Mouse (Mus musculus): ENCODE data around the gene Rab1b. TPM values are rescaled to one million over a fixed set of nuclear protein-coding genes. Genes with fewer than 3 reads are reported as not detected.
"Not testable (repeated sequence)": the region's sequence is repeated elsewhere in the genome, so short reads cannot be mapped to it uniquely, and the experiment has no call there.

The Rab1b gene
- total RNA-seq, 2 experiments from 2014 or later: 168 to 173 TPM

DNA sequence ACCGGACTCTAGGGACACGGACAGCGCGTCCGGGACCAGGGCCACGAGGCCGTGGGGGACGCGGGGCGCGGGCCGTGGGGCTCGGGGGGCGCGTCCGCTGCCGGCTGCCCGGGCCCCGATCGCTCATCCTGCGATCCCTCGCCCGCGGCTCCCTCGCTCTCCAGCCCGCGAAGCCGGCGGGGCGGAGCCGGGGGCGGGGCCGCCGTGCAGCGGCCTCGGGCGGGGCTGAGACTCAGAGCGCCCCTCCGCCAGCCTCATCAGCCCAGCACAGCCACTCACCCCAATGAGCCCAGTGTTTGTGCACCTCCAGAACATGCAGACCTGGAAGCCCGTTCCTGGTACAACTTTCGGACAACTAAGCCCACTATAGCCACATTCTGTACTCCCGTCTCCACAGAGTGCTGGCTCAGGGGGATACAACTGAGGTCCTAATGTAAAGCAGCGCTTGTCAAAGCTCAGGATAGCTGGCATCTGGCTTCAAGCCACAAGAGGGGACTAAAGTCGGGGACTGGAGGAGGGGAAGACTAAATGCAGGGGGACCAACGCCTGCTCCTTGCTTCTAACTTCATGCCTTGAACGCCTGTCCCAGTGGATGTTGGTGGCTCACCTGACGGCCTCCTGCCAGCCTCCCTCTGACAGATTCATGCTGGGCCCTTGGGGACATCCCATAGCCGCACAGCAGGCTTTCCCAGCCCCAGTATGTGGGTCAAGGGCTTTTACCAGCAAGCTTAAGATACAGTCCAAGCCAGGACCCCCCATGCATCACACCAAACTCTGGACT lies 8.3 kb downstream of the Rab1b start, which contains the start of gene Cnih2:
Gene Cnih2 (minus strand): TSS at position 159 of the 781 bp plus-strand sequence.
- no peak for DNase-seq (ENCODE audit: low spot score in 2 of 2)

GRCm38 (mm10) chr19:5097521-5098362 lies 9.1 kb downstream of the Rab1b start:
- no peak for DNase-seq (ENCODE audit: low spot score in 2 of 2)

DNA sequence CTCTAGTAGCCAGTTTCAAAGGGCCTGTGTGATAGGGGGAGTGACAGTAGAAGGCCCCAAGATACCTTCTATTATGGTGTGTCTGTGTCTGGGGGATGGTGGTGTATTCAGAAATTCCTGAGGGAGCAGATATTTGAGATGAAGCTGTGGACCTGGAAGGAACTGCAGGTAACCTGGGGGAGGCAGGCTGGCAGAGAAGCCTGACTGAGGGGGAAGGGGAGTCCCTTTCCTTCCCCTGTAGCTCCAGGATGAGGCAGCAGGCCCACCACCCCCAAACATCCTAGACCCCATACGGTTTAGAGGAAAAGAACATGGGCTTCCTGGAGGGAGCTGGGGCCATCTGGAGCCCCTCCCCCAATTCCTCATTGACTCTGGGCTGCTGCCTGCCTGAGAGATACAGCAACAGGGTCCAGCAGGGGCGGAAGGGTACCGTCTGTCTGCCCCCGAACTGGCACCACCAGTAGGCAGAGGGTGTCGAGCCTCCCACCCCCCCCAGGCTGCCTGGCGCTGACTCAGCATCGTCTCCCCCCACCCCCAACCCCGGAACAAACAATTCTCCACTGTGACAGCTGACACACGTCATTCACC lies 10.9 kb downstream of the Rab1b start:
- no peak for DNase-seq (ENCODE audit: low spot score in 2 of 2)

DNA sequence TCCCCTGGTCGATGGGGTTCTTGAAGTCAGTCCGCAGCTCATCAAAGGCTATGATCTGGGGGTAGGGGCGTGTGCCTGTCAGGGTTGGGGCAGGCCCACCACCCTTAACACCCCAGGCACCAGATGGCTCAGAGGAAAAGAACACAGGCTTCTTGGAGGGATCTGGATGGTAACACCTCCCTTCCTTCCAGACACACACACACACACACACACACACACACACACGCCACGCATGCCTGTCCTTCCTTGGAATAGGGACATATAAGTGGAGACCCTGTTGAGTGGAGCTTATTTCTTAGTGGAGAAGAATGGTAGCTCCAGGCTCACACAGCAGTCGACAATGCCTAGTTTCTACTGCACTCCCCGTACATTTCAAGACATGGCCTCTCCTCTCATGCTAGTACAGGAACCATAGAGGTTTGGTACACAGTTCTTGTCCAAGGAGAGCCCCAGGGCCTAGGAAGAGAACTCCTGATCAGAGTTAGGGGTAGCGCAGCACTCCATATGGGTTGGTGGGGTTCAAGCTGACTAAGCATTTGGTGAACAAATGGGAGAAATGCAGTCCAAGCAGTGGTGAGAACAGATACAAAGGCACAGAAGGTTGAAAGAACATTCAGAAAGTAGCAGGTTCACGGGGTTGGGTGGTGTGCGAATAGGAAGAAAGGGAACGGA lies 12.0 kb downstream of the Rab1b start:
- DNase-seq (ENCODE audit: low spot score in 2 of 2): no peak

- peak; percentile 92 to 96 for DNase-seq (ENCODE audit: low spot score in 2 of 2)
Measured at GRCm38 (mm10) chr19:5094243-5094632, 12.6 kb downstream of the Rab1b start.

DNA sequence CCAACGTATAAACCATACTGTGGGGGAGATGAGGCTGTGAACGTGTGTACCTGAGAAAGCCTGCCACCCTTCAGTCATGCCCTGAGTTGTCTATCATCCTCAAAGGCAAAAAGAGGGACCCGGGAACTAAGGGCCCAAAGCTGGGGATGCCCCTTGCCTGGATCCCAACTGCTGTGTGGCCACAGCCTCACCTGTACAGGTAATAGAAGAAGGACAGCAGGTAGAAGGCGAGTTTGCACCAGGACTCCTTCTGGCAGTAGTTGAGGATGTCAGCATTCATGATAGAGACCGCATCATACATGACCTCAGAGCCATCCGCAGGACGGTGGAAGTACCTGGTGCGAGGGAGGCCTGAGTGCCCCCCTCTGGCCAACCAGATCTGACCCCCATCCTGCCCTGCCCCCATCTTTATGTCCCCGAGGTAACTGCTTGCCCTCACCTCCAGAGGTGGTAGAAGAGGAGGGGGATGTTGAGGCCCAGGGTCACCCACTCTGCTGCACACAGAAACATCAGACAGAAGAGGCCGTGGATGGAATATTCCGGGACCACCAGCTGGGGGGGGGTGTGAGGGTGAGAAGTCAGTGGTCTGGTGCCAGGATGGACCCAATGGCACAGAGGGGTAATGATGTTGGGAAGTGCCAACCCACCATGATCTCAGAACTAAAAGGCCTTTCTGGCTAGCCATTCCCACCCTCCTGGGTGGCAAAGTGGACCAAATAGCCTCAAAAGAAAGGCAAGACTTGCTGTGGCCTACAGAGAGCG lies 13.2 kb downstream of the Rab1b start:
- DNase-seq (ENCODE audit: low spot score in 2 of 2): no peak

DNA sequence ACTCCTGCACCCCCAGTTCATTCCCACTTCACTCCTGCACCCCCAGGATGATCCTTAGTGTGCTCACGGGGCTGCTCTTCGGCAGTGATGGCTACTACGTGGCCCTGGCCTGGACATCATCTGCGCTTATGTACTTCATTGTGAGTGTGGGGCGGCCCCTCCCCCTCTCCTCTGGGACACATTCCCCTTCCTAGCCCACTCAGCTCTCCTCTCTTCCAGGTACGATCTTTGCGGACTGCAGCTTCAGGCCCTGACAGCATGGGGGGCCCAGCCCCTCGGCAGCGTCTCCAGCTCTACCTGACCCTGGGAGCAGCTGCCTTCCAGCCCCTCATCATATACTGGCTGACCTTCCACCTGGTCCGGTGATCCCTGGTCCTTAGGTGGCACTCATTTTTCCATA lies 14.8 kb downstream of the Rab1b start:
- DNase-seq (ENCODE audit: low spot score in 2 of 2): no peak

GRCm38 (mm10) chr19:5089324-5089723 lies 17.5 kb downstream of the Rab1b start:
- DNase-seq (ENCODE audit: low spot score in 2 of 2): no peak

DNA sequence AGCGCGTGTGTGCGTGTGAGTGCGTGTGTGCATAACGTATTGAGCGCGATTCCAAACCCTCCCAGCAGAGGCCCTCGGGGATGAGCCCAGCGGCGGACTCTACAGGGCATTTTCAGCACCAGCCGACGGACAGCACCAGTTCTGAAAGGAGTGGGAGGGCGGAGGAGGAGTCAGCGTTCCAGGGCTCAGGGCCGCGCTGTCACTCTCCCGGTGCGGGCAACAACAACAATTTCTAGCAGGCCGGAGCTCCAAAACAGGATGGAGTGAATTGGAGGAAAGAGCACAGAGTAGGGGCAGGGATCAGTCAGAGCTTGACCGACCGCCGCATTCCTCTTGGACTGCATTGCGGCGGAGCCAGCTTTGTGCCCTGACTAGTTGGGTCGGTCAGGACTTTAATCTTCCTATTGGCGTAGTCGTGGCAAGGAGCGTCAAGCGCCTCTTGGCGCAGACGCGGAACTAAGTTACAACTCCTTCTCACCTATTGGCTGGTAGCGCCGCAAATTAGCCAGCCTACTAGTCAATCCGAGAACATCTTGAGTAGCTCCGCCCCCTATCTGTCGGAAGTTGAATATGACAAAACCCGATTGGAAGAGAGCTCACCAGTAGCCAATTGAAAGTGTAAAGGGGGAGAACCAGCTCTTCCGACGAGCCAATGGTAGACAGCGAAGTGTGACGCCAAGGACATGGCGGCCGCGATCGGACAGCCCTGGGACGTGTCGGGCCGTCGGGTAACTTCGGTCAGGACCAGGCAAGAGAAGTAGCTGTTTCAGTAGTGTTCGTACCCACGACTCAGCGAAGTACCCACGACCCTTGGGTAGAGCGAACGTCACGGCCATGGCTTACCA lies 18.8 kb downstream of the Rab1b start, which contains the start of gene Yif1a:
Gene Yif1a (plus strand): TSS at position 655 of the 845 bp plus-strand sequence.
- DNase-seq (ENCODE audit: low spot score in 2 of 2): peak; percentile 79 to 90

- DNase-seq (ENCODE audit: low spot score in 2 of 2): not testable (repeated sequence)
Measured at GRCm38 (mm10) chr19:5086533-5086932, 20.3 kb downstream of the Rab1b start.

DNA sequence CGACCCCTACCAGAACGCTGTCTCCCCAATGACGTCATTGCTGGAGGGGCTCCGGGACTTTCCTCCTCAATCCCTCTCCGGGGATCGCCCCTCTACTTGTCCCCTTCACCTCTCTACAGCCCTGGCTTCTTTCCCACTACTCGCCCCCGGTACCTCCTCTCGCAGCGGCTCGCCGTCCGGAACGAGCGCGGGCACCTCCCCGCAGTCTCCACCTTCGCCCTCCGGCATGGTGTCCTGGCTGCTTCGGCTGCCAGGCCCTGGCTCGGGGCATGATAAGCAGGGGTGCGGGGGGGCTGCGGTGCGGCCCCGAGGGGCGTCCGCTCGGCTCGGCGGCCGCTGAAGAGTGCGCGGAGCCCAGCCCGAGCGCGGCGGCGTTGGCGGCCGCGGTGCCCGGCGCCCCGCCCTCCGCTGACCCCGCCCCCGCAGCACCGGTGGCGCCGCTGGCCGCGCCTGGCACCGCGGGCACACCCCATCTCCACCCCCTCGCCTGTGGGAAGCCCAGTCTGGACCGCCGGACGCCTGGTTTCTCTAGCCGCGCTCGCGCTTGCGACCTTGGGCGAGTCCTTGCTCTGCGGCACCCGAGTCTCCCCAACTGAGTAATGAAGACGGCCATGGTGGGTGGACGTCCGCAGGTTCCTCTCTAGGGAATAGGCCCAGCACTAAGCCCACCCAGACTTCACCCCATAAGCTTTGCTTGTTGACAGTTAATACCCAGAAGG lies 21.6 kb downstream of the Rab1b start, which contains the start of gene Tmem151a:
Gene Tmem151a (minus strand): TSS at position 387 of the 719 bp plus-strand sequence.
- no peak for DNase-seq (ENCODE audit: low spot score in 2 of 2)

GRCm38 (mm10) chr19:5084834-5085144 lies 22.1 kb downstream of the Rab1b start:
- DNase-seq (ENCODE audit: low spot score in 2 of 2): no peak

DNA sequence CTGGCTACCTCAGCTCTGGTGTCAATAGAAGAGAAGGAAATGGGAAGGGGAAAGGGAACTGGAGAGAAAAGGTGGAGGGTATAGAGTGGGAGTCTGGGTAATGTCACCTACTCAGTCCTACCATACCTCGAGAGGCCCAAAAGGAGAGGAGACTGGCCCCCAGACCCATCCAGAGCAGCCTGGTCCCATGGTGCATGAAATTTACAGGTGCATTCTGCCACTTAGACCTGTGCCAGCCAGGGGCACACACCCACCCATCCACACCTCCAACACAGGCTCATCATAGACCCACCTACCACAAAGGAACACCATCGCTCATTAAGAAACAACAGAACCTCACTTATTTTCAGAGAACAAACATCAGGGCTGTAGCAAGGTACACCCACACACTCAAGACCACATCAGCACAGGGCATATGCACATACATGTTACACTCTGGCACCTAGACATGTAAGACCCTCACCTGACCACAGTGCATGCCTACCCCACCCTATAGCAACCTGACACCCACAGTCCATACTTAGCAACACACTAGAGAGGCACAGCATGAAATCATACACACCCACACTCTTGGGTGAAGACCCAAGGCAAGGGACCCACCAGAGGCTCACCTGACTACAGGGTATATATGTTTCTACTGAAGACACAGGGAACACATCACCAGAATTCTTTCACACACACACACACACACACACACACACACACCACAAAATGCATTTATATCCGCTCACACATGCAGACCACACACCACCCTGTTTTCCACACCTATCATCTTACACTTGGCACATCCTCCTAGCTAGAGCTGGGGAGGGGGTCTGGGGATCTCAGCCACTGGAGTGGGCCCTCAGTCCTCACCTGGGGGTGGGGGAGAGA lies 22.7 kb downstream of the Rab1b start:
- no peak for DNase-seq (ENCODE audit: low spot score in 2 of 2)

DNA sequence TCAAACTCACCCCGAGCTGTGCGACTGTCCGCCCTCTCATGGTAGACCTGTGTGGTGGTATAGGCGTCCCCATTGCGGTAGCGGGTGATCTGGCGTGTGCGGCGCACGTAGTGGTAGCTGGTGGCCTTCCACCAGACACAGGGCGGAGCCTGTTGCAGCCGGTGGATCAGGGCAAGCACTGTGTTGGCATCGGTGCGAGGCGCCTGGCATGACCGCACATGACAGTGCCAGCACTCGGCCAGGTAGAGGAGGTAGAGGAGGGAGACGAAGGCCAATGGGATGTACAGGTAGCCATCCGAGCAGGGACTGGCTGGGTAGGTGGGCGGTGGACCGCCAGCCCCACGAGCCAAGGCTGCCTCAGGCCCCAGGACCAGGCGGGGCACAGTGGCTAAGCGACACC lies 24.3 kb downstream of the Rab1b start:
- DNase-seq (ENCODE audit: low spot score in 2 of 2): no peak

- no peak for DNase-seq (ENCODE audit: low spot score in 2 of 2)
Measured at GRCm38 (mm10) chr19:5082005-5082404, 24.9 kb downstream of the Rab1b start.

DNA sequence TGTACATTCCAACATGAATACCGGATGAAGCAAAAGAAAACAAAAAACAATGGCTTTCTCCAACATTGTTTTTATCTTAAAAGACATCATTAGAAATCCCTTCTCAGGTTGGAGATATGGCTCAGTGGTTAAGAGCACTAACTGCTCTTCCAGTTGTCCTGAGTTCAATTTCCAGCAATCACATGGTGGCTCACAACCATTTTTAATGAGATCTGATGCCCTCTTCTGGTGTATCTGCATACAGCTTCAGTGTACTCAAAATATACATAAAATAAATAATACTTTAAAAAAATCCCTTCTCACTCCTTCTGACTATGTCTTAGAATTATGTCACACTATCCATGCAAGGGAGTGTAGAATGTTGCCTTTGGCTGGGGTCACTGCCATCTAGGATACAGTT lies 27.6 kb downstream of the Rab1b start:
- no peak for DNase-seq (ENCODE audit: low spot score in 2 of 2)

DNA sequence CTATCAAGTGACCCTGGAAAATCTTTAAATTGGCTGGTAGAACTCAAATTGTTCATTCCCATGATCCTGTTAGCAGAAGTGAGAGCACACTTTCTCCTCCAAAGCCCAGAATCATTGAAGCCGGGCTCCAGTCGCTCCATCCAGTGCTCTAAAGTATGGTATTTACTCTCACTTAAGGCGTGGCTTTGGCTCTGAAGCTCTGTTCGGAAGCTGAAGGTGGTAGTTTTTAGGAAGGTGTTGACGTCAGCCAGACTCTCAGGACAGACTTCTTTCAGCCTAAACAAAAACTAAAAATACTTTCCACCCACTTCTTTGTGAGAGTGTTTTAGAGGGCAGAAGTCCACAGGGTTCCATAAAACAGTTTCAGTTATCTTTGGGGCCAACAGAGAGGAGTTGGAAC lies 33.4 kb downstream of the Rab1b start:
- DNase-seq (ENCODE audit: low spot score in 2 of 2): no peak

GRCm38 (mm10) chr19:5073028-5073427 lies 33.8 kb downstream of the Rab1b start:
- DNase-seq (ENCODE audit: low spot score in 2 of 2): no peak
